Mouse (Mus musculus) spleen, postnatal 10 days (tissue): Measurements from ENCODE around the gene C2cd2l.
"Not testable (repeated sequence)": the region's sequence is repeated elsewhere in the genome, so short reads cannot be mapped to it uniquely, and the experiment has no call there.

Experiments
- DNase-seq, 2 experiments: peaks; one replicate each; pipeline ENCODE4 v3.0.0; 2021 to 2022; ENCODE audit warnings: low spot score in 2 of 2

C2cd2l gene

GRCm38 (mm10) chr9:44314910-44315309 lies 5.2 kb downstream of the C2cd2l start:
- no peak for DNase-seq

- no peak for DNase-seq
These were observed 5.9 kb downstream of the C2cd2l start for GRCm38 (mm10) chr9:44314257-44314547.

GRCm38 (mm10) chr9:44313476-44314256 lies 6.4 kb downstream of the C2cd2l start:
- no peak for DNase-seq

GRCm38 (mm10) chr9:44311136-44312134 lies 8.7 kb downstream of the C2cd2l start:
- no peak for DNase-seq

- no peak for DNase-seq
These were observed 9.3 kb downstream of the C2cd2l start for GRCm38 (mm10) chr9:44310750-44311135.

GRCm38 (mm10) chr9:44309756-44310155 lies 10.3 kb downstream of the C2cd2l start:
- DNase-seq = no peak

GRCm38 (mm10) chr9:44307248-44307647 lies 12.8 kb downstream of the C2cd2l start:
- DNase-seq = no peak

- no peak for DNase-seq
These were observed 13.6 kb downstream of the C2cd2l start for GRCm38 (mm10) chr9:44306532-44306931.

GRCm38 (mm10) chr9:44305466-44306079 lies 14.5 kb downstream of the C2cd2l start, which contains the start of gene Hinfp:
TSS of gene Hinfp (minus strand) at chr9:44305671.
- DNase-seq = peak; percentile 88 to 97

GRCm38 (mm10) chr9:44300001-44300400 lies 20.1 kb downstream of the C2cd2l start:
- DNase-seq = not testable (repeated sequence)

GRCm38 (mm10) chr9:44292490-44292889 lies 27.6 kb downstream of the C2cd2l start:
- peak; percentile 49 to 77 for DNase-seq

- DNase-seq = no peak
These were observed 31.2 kb downstream of the C2cd2l start for GRCm38 (mm10) chr9:44288959-44289291.

GRCm38 (mm10) chr9:44288076-44288958 lies 31.8 kb downstream of the C2cd2l start, which contains the start of gene Abcg4:
TSS of gene Abcg4 (minus strand) at chr9:44288615.
- DNase-seq = peak in 1 of 2 experiments; percentile 77

GRCm38 (mm10) chr9:44287401-44288075 lies 32.5 kb downstream of the C2cd2l start:
- peak; percentile 67 to 72 for DNase-seq

GRCm38 (mm10) chr9:44287003-44287400 lies 33.1 kb downstream of the C2cd2l start:
- peak in 1 of 2 experiments; percentile 59 for DNase-seq

- DNase-seq = peak; percentile 50 to 77
These were observed 33.7 kb downstream of the C2cd2l start for GRCm38 (mm10) chr9:44286256-44286850.

- no peak for DNase-seq
These were observed 36.9 kb downstream of the C2cd2l start for GRCm38 (mm10) chr9:44283183-44283582.

- no peak for DNase-seq
These were observed 50.1 kb downstream of the C2cd2l start for GRCm38 (mm10) chr9:44269973-44270372.

GRCm38 (mm10) chr9:44269077-44269476 lies 51.0 kb downstream of the C2cd2l start:
- peak; percentile 44 to 74 for DNase-seq

- peak in 1 of 2 experiments; percentile 33 for DNase-seq
These were observed 51.7 kb downstream of the C2cd2l start, which contains the start of gene Nlrx1 for GRCm38 (mm10) chr9:44268432-44268831. TSS of gene Nlrx1 (minus strand) at chr9:44268599.
